Mouse (Mus musculus): ENCODE measurements around the gene Lrrn4cl. TPM values are rescaled to one million over a fixed set of nuclear protein-coding genes. Genes with fewer than 3 reads are reported as not detected.

The Lrrn4cl gene
- total and polyA plus RNA-seq, 2 experiments from 2014 or later: 1.5 to 8.4 TPM

DNA sequence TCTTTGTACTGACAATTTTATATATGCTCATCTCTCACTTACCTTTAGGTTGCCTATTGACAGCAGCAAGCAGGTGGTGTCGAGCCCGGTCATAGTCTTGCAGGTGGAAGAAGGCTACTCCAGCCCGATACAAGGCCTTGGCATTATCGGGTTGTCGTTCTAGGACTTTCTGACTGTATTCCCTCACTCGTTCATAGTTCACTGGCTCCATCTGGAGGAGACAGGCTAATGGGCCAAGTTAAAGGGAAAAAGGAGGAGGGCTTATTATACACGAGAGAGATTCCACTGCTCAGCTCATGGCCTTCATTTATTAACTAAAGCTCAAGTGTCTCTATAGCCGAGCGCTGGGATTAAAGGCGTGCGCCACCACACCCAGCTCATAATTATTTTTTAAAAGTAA, 34.8 kb upstream of the Lrrn4cl start:
- TF ChIP-seq EP300 (IDR thresholded peaks at IDR 0.05; ENCODE audit: low read depth) (no peak), CTCF (IDR thresholded peaks at IDR 0.05; ENCODE audit: low read depth) (peak; percentile 31)
- no peak overlapping the region for H3K27ac ChIP-seq (ENCODE audit: low read depth)
- WGBS: 69% methylated on average over 11 of the region's 11 CpGs
- no peak overlapping the region for H3K4me2 ChIP-seq (ENCODE audit: low read depth, low read length)
- H3K9ac ChIP-seq (replicated peaks; ENCODE audit: low read depth, low read length): no peak overlapping the region
- H3K36me3 ChIP-seq (replicated peaks; ENCODE audit: control insufficient read depth, insufficient read depth, low read length): peaks cover 49% of the 10 kb centered on the region
- H3K27me3 ChIP-seq (ENCODE audit: control insufficient read depth, insufficient read depth, low read length): no peaks in the 10 kb centered on the region
- H3K9me3 ChIP-seq (replicated peaks; ENCODE audit: control insufficient read depth, low read length): no peaks in the 10 kb centered on the region
- DNase-seq (ENCODE audit: low spot score): no peak
- ATAC-seq (ENCODE audit: insufficient read depth, low read depth): no peak
- H3K4me1 ChIP-seq (ENCODE audit: control insufficient read depth, insufficient read depth): peaks cover 10% of the 10 kb centered on the region
- no peak overlapping the region for H3K4me3 ChIP-seq (ENCODE audit: low read depth, low read length)

DNA sequence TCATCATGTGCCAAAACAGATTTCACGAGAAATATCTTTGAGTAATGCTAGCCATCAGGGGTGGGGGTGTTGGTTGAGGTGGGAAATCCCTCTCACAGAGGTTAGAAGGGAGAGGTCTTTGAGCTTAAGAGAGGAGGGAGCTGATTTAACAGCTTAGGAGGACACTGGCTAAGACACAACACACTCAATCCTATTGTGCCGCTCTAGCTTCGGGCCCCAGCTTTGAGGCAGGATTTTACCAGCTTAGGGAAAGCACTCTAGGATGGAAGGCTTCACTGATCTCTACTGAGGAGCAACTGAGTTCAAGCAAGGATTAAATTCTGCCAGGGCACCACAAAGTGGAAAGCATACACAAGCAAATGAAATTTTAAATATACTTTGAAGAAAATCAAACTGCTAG, 33.6 kb upstream of the Lrrn4cl start:
- no peak overlapping the region for H3K9ac ChIP-seq (replicated peaks; ENCODE audit: low read depth, low read length)
- WGBS: 79% methylated on average over 3 of the region's 3 CpGs
- no peak for ATAC-seq (ENCODE audit: insufficient read depth, low read depth)
- H3K4me2 ChIP-seq (ENCODE audit: low read depth, low read length): no peak overlapping the region
- DNase-seq (ENCODE audit: low spot score): no peak
- H3K27ac ChIP-seq (ENCODE audit: low read depth): no peak overlapping the region
- H3K4me1 ChIP-seq (ENCODE audit: control insufficient read depth, insufficient read depth): peaks cover 16% of the 10 kb centered on the region
- peaks cover 40% of the 10 kb centered on the region for H3K36me3 ChIP-seq (replicated peaks; ENCODE audit: control insufficient read depth, insufficient read depth, low read length)
- no peak for TF ChIP-seq CTCF (IDR thresholded peaks at IDR 0.05; ENCODE audit: low read depth)
- TF ChIP-seq EP300 (IDR thresholded peaks at IDR 0.05; ENCODE audit: low read depth): no peak
- H3K9me3 ChIP-seq (replicated peaks; ENCODE audit: control insufficient read depth, low read length): no peaks in the 10 kb centered on the region
- no peak overlapping the region for H3K4me3 ChIP-seq (ENCODE audit: low read depth, low read length)
- H3K27me3 ChIP-seq (ENCODE audit: control insufficient read depth, insufficient read depth, low read length): no peaks in the 10 kb centered on the region

DNA sequence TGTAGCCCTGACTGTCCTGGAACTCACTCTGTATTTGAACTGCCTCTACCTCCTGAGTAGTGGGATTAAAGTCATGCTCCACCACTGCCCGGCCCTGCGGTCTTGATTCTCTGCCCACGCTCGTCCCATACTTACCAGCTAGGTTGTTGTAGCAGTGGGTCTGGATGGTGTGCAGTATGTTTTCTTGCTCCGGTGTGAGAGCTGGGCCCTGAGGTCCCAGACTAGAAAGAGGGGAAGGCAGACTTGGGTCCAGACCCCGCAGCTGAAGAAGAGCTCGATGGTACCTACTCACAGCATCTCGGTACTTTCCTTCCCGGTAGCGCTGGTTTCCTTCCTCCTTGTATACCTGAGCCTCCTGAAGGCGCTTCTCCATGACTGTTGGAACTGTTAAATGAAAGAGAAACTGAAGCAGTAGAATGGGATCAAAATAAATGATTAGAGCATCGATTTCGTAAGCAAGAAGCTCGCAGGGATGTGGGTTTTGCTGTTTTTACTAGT, 32.2 kb upstream of the Lrrn4cl start:
- Histone ChIP-seq H3K9me3 (replicated peaks; ENCODE audit: control insufficient read depth, low read length) (no peaks in the 10 kb centered on the region), H3K4me1 (ENCODE audit: control insufficient read depth, insufficient read depth) (peaks cover 20% of the 10 kb centered on the region), H3K36me3 (replicated peaks; ENCODE audit: control insufficient read depth, insufficient read depth, low read length) (peaks cover 36% of the 10 kb centered on the region), H3K27ac (ENCODE audit: low read depth) (peak overlapping the region; percentile 99), H3K4me3 (ENCODE audit: low read depth, low read length) (peak overlapping the region; percentile 96), H3K27me3 (ENCODE audit: control insufficient read depth, insufficient read depth, low read length) (no peaks in the 10 kb centered on the region), H3K9ac (replicated peaks; ENCODE audit: low read depth, low read length) (peak overlapping the region; percentile 76), H3K4me2 (ENCODE audit: low read depth, low read length) (peak overlapping the region; percentile 95)
- DNase-seq (ENCODE audit: low spot score) (no peak), ATAC-seq (ENCODE audit: insufficient read depth, low read depth) (no peak)
- no peak for TF ChIP-seq CTCF (IDR thresholded peaks at IDR 0.05; ENCODE audit: low read depth)
- TF ChIP-seq EP300 (IDR thresholded peaks at IDR 0.05; ENCODE audit: low read depth): no peak
- WGBS: 16% methylated on average over 14 of the region's 14 CpGs

DNA sequence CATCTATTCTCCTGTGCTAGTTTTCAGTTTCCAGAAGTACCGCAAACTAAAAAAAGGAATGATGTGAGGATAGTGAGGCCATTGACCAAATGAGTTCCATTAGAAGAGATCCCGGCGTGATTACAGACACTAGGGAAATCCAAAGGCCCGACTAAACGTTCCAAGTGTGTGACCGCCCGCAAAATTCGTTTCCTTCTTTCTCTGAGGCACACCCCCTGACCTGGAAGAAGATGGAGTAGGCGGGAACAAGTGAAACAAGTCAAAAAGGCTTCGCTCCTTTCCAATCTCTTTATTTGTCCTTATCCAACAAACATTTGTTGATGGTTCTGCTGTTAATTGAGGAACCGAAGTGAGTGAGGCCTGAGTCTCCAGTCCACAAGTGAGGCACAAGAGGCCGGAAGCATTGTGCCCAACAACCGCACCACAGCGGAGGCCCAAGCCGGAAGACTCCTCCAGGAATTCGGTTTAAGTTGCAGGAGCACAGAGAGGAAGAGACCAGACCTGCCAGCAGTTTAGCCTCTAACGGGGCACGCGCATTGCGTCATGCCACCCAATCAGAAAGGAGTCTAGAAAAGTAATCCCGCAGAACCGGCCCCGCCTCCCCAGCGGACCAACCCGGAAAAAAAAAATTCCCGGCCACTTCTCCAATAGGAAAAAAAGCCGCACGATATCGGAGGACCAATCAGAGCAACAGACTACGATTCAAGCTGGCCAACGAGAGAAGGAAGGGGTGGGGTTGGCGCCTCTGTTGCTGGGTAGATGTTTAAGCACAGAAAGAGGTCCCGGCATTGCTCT, 31.6 kb upstream of the Lrrn4cl start, which contains the start of gene Ttc9c:
Gene Ttc9c, minus strand, starts transcription at position 533 of the 795 bp plus-strand sequence.
- WGBS: under 1% methylated on average over 33 of the region's 33 CpGs
- H3K4me2 ChIP-seq (ENCODE audit: low read depth, low read length): peak within 1 kb of the TSS; percentile 95
- peak; percentile 87 for ATAC-seq (ENCODE audit: insufficient read depth, low read depth)

DNA sequence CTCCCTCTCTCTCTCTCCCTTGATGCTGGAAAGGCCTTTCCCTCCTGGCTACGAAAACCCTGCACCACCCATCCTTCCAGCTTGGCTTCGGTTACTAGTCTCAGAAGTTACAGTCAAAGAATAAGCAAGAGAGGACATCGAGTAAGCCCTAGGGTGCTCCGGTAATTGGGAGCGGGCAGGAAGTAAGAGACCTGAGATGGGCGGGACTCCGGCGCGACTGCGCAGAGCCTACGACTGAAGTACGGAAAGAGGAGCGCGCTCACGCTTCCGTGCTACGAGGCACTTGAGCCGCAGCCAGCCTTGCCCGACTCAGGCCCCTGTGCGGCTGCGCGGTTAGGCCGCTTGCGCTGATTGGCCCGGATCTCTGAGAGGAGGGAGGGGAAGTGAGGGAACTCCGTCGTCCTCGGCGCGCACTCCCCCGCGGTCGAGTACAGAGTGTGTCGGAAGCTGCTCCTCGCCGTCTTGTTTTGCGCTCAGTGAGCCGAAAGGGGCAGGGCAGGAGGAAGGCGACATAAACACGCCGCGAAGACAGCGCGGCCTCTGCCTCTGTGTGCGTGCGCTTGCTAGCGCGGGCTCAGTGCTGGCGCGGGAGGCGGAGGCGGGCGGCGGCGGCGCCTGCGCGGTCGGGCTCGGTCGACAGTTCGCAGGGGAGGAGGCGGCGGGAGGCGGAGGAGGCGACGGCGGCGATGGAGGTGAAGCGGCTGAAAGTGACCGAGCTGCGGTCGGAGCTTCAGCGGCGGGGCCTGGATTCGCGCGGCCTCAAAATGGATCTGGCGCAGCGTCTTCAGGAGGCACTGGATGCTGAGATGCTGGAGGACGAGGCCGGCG, 30.8 kb upstream of the Lrrn4cl start, which contains the start of gene Hnrnpul2:
Gene Hnrnpul2, plus strand, starts transcription at position 415 of the 828 bp plus-strand sequence.
- no peaks in the 10 kb centered on the region for H3K9me3 ChIP-seq (replicated peaks; ENCODE audit: control insufficient read depth, low read length)
- H3K4me3 ChIP-seq (ENCODE audit: low read depth, low read length): peak within 1 kb of the TSS; percentile 96
- peaks cover 20% of the 10 kb centered on the region for H3K4me1 ChIP-seq (ENCODE audit: control insufficient read depth, insufficient read depth)
- under 1% methylated on average over 78 of the region's 83 CpGs for WGBS
- H3K27me3 ChIP-seq (ENCODE audit: control insufficient read depth, insufficient read depth, low read length): no peaks in the 10 kb centered on the region
- peak within 1 kb of the TSS; percentile 97 for H3K9ac ChIP-seq (replicated peaks; ENCODE audit: low read depth, low read length)
- TF ChIP-seq EP300 (IDR thresholded peaks at IDR 0.05; ENCODE audit: low read depth) (no peak), CTCF (IDR thresholded peaks at IDR 0.05; ENCODE audit: low read depth) (no peak)
- DNase-seq (ENCODE audit: low spot score) (peak; percentile 100), ATAC-seq (ENCODE audit: insufficient read depth, low read depth) (peak; percentile 93)
- peak within 1 kb of the TSS; percentile 99 for H3K27ac ChIP-seq (ENCODE audit: low read depth)
- H3K4me2 ChIP-seq (ENCODE audit: low read depth, low read length): peak within 1 kb of the TSS; percentile 95
- peaks cover 39% of the 10 kb centered on the region for H3K36me3 ChIP-seq (replicated peaks; ENCODE audit: control insufficient read depth, insufficient read depth, low read length)

More for the DNA sequence above, 31.6 kb upstream of the Lrrn4cl start, which contains the start of gene Ttc9c:
- peaks cover 20% of the 10 kb centered on the region for H3K4me1 ChIP-seq (ENCODE audit: control insufficient read depth, insufficient read depth)
- peaks cover 37% of the 10 kb centered on the region for H3K36me3 ChIP-seq (replicated peaks; ENCODE audit: control insufficient read depth, insufficient read depth, low read length)
- peak within 1 kb of the TSS; percentile 96 for H3K4me3 ChIP-seq (ENCODE audit: low read depth, low read length)
- peak within 1 kb of the TSS; percentile 97 for H3K9ac ChIP-seq (replicated peaks; ENCODE audit: low read depth, low read length)
- H3K27me3 ChIP-seq (ENCODE audit: control insufficient read depth, insufficient read depth, low read length): no peaks in the 10 kb centered on the region
- no peaks in the 10 kb centered on the region for H3K9me3 ChIP-seq (replicated peaks; ENCODE audit: control insufficient read depth, low read length)
- DNase-seq (ENCODE audit: low spot score): peak; percentile 99
- TF ChIP-seq EP300 (IDR thresholded peaks at IDR 0.05; ENCODE audit: low read depth) (peak; percentile 86), CTCF (IDR thresholded peaks at IDR 0.05; ENCODE audit: low read depth) (no peak)
- peak within 1 kb of the TSS; percentile 99 for H3K27ac ChIP-seq (ENCODE audit: low read depth)

Data from heart, postnatal 0 days (tissue).